Mouse (Mus musculus) R1 (cell line): Measurements from ENCODE around the gene 1700088E04Rik.

Source experiments
- DNase-seq: peaks from one replicate; pipeline ENCODE4 v3.0.0-alpha.2; 2018; ENCODE audit warnings: low read depth, low spot score

The 1700088E04Rik gene

GRCm38 (mm10) chr15:79099456-79099855 lies 41.6 kb downstream of the 1700088E04Rik start:
- no peak for DNase-seq

- no peak for DNase-seq
Measured at GRCm38 (mm10) chr15:79098868-79099267, 42.2 kb downstream of the 1700088E04Rik start.

GRCm38 (mm10) chr15:79098220-79098619 lies 42.8 kb downstream of the 1700088E04Rik start:
- DNase-seq = no peak

- DNase-seq = no peak
Measured at GRCm38 (mm10) chr15:79097611-79098025, 43.4 kb downstream of the 1700088E04Rik start.

- no peak for DNase-seq
Measured at GRCm38 (mm10) chr15:79097135-79097534, 43.9 kb downstream of the 1700088E04Rik start.

- DNase-seq = no peak
Measured at GRCm38 (mm10) chr15:79096556-79096955, 44.5 kb downstream of the 1700088E04Rik start.

GRCm38 (mm10) chr15:79095483-79095882 lies 45.6 kb downstream of the 1700088E04Rik start:
- no peak for DNase-seq

GRCm38 (mm10) chr15:79093083-79093839 lies 47.8 kb downstream of the 1700088E04Rik start:
- DNase-seq = peak; percentile 36

- no peak for DNase-seq
Measured at GRCm38 (mm10) chr15:79092284-79092683, 48.8 kb downstream of the 1700088E04Rik start.

- DNase-seq = no peak
Measured at GRCm38 (mm10) chr15:79079567-79079966, 61.5 kb downstream of the 1700088E04Rik start.
